Mouse (Mus musculus) cerebellum, adult 2 months (tissue): ENCODE measurements around the gene Rapgef5.

Experiments
- CTCF ChIP-seq: fragments of 200-500 bp; IDR thresholded peaks from 2 replicates; pipeline ENCODE4 v1.5.1; 2011; ENCODE audit warnings: low read depth, mild to moderate bottlenecking, control low read depth, low read length, moderate library complexity, borderline replicate concordance; ENCODE audit not compliant: insufficient read depth
- POLR2A ChIP-seq: fragments of 200-500 bp; IDR thresholded peaks from 2 replicates; pipeline ENCODE4 v1.6.1; 2011; ENCODE audit warnings: low read length, control low read depth, borderline replicate concordance; ENCODE audit not compliant: insufficient read depth

DNA sequence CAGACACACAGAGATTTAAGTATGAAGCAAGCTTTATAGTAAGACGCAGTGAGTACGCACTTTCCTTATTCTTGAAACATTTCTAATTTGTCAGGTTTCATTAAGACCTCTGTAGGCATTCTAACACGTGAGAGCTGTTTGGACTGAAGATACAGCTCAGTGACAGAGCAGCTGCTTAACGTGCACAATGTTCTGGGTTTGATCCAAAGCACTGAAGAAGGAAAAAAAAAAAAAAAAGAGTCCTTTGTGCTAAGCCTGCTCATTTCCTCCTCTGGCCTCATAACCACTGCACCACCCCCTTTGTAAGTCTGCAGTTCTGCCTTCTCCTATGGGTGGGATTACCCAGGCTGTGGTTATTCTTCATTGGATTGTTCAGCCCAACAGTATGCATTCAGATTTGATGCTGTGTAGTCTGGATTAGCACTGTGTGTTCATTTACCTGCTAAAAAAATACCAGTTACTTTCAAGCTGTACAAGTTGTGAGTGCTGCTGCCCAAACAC, 103.3 kb downstream of the Rapgef5 start:
- TF ChIP-seq CTCF (no peak), POLR2A (no peak)
